Mouse (Mus musculus) leukemia stem cell, adult 10-12 weeks (primary cell): ENCODE results near the gene Ssxb9. TPM values are rescaled to one million over a fixed set of nuclear protein-coding genes. Genes with fewer than 3 reads are reported as not detected.

Experiments
- polyA plus RNA-seq: library from polyadenylated mRNA; stranded (reverse); fragments of >175 nt; gene quantifications from 2 replicates; pipeline ENCODE4 v1.2.3, GENCODE M21; 2012; ENCODE audit warnings: low replicate concordance

The Ssxb9 gene
- not detected in 2 replicates for polyA plus RNA-seq

GRCm38 (mm10) chrX:8366678-8367077 is at the start of gene Ssxb9:
Ssxb9 (plus strand) TSS chrX:8366978.

DNA sequence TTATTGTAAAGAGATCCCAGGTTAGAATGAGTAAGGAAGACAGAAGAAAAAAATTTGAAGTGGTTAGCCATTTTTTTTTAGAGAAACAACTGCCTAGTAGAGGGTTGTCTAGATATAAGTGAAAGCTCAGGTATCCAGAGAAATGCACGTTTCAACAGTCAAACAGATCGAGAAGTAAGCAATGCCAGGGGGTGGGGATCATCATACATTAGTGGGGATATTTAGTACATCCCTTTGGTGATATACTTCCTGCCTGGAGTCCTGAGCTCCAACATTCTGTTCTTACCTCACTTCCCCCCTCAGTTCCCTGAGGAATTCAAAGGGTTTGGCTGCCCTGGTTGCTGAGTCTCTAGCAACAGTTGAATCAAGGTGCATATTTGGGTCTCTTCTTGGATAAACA is 39.7 kb upstream of the Ssxb9 start, which contains the start of gene Ssxb10:
Gene Ssxb10 (plus strand): TSS at position 301 of the 400 bp plus-strand sequence.

DNA sequence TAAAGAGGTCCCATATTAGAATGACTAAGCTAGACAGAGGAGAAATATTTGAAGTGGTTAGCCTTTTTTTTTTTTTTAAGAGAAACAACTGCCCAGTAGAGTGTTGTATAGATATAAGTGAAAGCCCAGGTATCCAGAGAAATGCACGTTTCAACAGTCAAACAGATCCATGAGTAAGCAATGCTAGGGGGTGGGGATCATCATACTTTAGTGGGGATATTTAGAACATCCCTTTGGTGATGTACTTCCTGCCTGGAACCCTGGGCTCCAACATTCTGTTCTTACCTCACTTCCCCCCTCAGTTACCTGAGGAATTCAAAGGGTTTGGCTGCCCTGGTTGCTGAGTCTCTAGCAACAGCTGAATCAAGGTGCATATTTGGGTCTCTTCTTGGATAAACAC is 46.2 kb downstream of the Ssxb9 start, which contains the start of gene Ssxb1:
Gene Ssxb1 (plus strand): TSS at position 301 of the 400 bp plus-strand sequence.

Other genes with a start within 250 kb of the Ssxb9 start
- 15.5 and 28.1 TPM in 2 replicates for gene Wdr13, start 234.1 kb upstream of the Ssxb9 start, polyA plus RNA-seq
- 19.3 and 54.0 TPM in 2 replicates for gene Rbm3, start 221.1 kb upstream of the Ssxb9 start, polyA plus RNA-seq
- gene Tbc1d25, start 190.8 kb upstream of the Ssxb9 start, polyA plus RNA-seq = 2.0 and 9.7 TPM in 2 replicates
- gene Ebp, start 173.5 kb upstream of the Ssxb9 start, polyA plus RNA-seq = 1.8 and 4.0 TPM in 2 replicates
- 4.1 and 4.4 TPM in 2 replicates for gene Porcn, start 160.5 kb upstream of the Ssxb9 start, polyA plus RNA-seq
- 28.1 and 60.5 TPM in 2 replicates for gene Ftsj1, start 114.6 kb upstream of the Ssxb9 start, polyA plus RNA-seq
- gene Slc38a5, start 95.8 kb upstream of the Ssxb9 start, polyA plus RNA-seq = 12.2 and 298 TPM in 2 replicates
- not detected in 2 replicates for gene Ssxb10, start 39.6 kb upstream of the Ssxb9 start, polyA plus RNA-seq
- not detected in 2 replicates for gene Ssxb1, start 46.3 kb downstream of the Ssxb9 start, polyA plus RNA-seq
- not detected in 2 replicates for gene Ssxb2, start 94.7 kb downstream of the Ssxb9 start, polyA plus RNA-seq
- gene Gm14459, start 158.0 kb downstream of the Ssxb9 start, polyA plus RNA-seq = not detected in 2 replicates
- gene Ssxb6, start 181.3 kb downstream of the Ssxb9 start, polyA plus RNA-seq = not detected in 2 replicates
- gene Ssxb3, start 224.8 kb downstream of the Ssxb9 start, polyA plus RNA-seq = not detected in 2 replicates